Mouse (Mus musculus) bone marrow macrophage, adult 2 months (primary cell): ENCODE results near the gene Pnpla6. TPM values are rescaled to one million over a fixed set of nuclear protein-coding genes. Genes with fewer than 3 reads are reported as not detected.

Experiments
- H3K27ac ChIP-seq: 2 replicates; pipeline ENCODE4 v1.5.1; 2012; ENCODE audit warnings: low read depth, low read length; ENCODE audit not compliant: insufficient read depth
- H3K4me1 ChIP-seq: 2 replicates; pipeline ENCODE4 v1.6.1; 2012; ENCODE audit warnings: low read length; ENCODE audit not compliant: control insufficient read depth, insufficient read depth
- H3K4me3 ChIP-seq: 2 replicates; pipeline ENCODE4 v1.5.1; 2012; ENCODE audit warnings: mild to moderate bottlenecking, low read length, moderate library complexity; ENCODE audit not compliant: insufficient read depth
- CTCF ChIP-seq: IDR thresholded peaks from 2 replicates; pipeline ENCODE4 v1.5.1; 2012; ENCODE audit warnings: low read depth, mild to moderate bottlenecking, low read length, moderate library complexity
- POLR2A ChIP-seq: IDR thresholded peaks from 2 replicates; pipeline ENCODE4 v1.6.1; 2012; ENCODE audit warnings: mild to moderate bottlenecking, low read depth, low read length, borderline replicate concordance
- polyA plus RNA-seq: library from polyadenylated mRNA; stranded (reverse); fragments of >200 nt; gene quantifications from 2 replicates; pipeline ENCODE4 v1.2.4, GENCODE M21; 2012; ENCODE audit not compliant: missing spikeins, insufficient read depth, insufficient read length

Pnpla6 gene
- polyA plus RNA-seq, 1 experiment, result 36.0 TPM

GRCm38 (mm10) chr8:3502217-3502616 lies 13.0 kb upstream of the Pnpla6 start:
- Histone ChIP-seq H3K4me3 (peak overlapping the region; percentile 88; the same call in 1 of the 2 replicates), H3K4me1 (peaks cover 20% of the 10 kb centered on the region), H3K27ac (peak overlapping the region; percentile 30; the same call in 1 of the 2 replicates)
- no peak for TF ChIP-seq CTCF
- TF ChIP-seq POLR2A, result no peak

- TF ChIP-seq CTCF, result no peak
- no peak for TF ChIP-seq POLR2A
- no peak overlapping the region for H3K4me3 ChIP-seq
- H3K27ac ChIP-seq, result no peak overlapping the region
- no peaks in the 10 kb centered on the region for H3K4me1 ChIP-seq
Observed at GRCm38 (mm10) chr8:3507979-3508754, 7.0 kb upstream of the Pnpla6 start.

- TF ChIP-seq CTCF, result no peak
- TF ChIP-seq POLR2A, result no peak
- H3K4me1 ChIP-seq, result peaks cover 3% of the 10 kb centered on the region; the same call in 1 of the 2 replicates
- peak overlapping the region; percentile 91 for H3K4me3 ChIP-seq
- no peak overlapping the region for H3K27ac ChIP-seq
Observed at GRCm38 (mm10) chr8:3514681-3515247, 420 bp upstream of the Pnpla6 start.

- TF ChIP-seq CTCF (no peak), POLR2A (no peak)
Observed at GRCm38 (mm10) chr8:3515771-3516417, 710 bp downstream of the Pnpla6 start.

GRCm38 (mm10) chr8:3516450-3517116 lies 1.4 kb downstream of the Pnpla6 start:
- peaks cover 3% of the 10 kb centered on the region; the same call in 1 of the 2 replicates for H3K4me1 ChIP-seq
- 0 out of 2 replicates have a peak, but pooled peaks have one; percentile 5 for TF ChIP-seq CTCF
- no peak for TF ChIP-seq POLR2A
- no peak overlapping the region; the same call in 1 of the 2 replicates for H3K27ac ChIP-seq

More at GRCm38 (mm10) chr8:3515771-3516417, 710 bp downstream of the Pnpla6 start:
- Histone ChIP-seq H3K27ac (no peak overlapping the region; the same call in 1 of the 2 replicates), H3K4me3 (peak overlapping the region; percentile 91), H3K4me1 (peaks cover 3% of the 10 kb centered on the region; the same call in 1 of the 2 replicates)

GRCm38 (mm10) chr8:3517117-3517495 lies 1.9 kb downstream of the Pnpla6 start:
- TF ChIP-seq POLR2A, result no peak
- TF ChIP-seq CTCF, result 0 out of 2 replicates have a peak, but pooled peaks have one; percentile 20
- Histone ChIP-seq H3K4me3 (peak overlapping the region; percentile 91), H3K27ac (no peak overlapping the region), H3K4me1 (peaks cover 3% of the 10 kb centered on the region; the same call in 1 of the 2 replicates)

More at GRCm38 (mm10) chr8:3516450-3517116, 1.4 kb downstream of the Pnpla6 start:
- peak overlapping the region; percentile 91 for H3K4me3 ChIP-seq

GRCm38 (mm10) chr8:3522007-3522697 lies 7.0 kb downstream of the Pnpla6 start:
- no peak for TF ChIP-seq CTCF
- TF ChIP-seq POLR2A, result no peak
- Histone ChIP-seq H3K4me1 (peaks cover 3% of the 10 kb centered on the region; the same call in 1 of the 2 replicates), H3K4me3 (no peak overlapping the region), H3K27ac (no peak overlapping the region)

GRCm38 (mm10) chr8:3530816-3531215 lies 15.6 kb downstream of the Pnpla6 start:
- H3K4me3 ChIP-seq, result no peak overlapping the region
- no peak for TF ChIP-seq CTCF
- TF ChIP-seq POLR2A, result no peak
- no peak overlapping the region for H3K27ac ChIP-seq
- H3K4me1 ChIP-seq, result no peaks in the 10 kb centered on the region

- TF ChIP-seq POLR2A, result no peak
- no peak for TF ChIP-seq CTCF
Observed at GRCm38 (mm10) chr8:3531936-3532335, 16.8 kb downstream of the Pnpla6 start.

More at GRCm38 (mm10) chr8:3531936-3532335, 16.8 kb downstream of the Pnpla6 start:
- H3K4me3 ChIP-seq, result no peak overlapping the region
- H3K4me1 ChIP-seq, result no peaks in the 10 kb centered on the region
- no peak overlapping the region for H3K27ac ChIP-seq
